Mouse (Mus musculus): ENCODE measurements around the gene Adcy4. TPM values are rescaled to one million over a fixed set of nuclear protein-coding genes. Genes with fewer than 3 reads are reported as not detected.

The Adcy4 gene
- polyA plus RNA-seq, 1 experiment = 11.2 TPM

DNA sequence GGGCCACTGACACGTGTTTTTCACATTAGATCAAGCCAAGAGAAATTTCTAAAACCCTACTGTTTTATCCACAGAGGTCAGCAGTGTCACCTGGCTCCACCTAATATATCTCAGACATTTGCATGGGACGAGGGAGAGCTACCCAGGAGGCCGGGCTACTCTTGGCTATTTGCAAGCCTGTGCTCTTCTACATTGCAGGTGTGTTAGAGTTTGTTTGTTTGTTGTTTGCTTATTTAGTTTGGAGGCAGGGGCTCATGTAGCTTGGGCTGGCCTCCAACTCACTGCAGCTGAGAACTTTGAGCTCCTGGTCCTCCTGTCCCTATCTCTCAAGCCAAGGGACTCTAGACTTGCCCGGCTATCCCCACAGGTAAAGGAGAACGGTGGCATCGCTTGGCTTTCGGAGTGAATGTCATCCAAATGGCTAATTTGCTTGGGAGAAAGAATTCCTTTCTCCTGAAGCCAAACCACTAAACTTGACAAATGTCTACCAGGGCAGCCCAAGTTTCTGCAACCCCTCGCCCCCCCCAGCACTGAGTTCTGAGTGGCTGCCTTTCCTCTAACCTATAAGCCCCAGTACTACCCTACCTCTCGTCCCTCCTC is 1.4 kb downstream of the Adcy4 start:
- no peak overlapping the region for H3K27ac ChIP-seq (ENCODE audit: control insufficient read depth, insufficient read depth, low read length)
- DNase-seq = no peak
- no peak for TF ChIP-seq POLR2A (IDR thresholded peaks at IDR 0.05; ENCODE audit: control insufficient read depth, extremely low read depth, insufficient read depth, low read length, poor library complexity)
- no peak for TF ChIP-seq CTCF (IDR thresholded peaks at IDR 0.05; ENCODE audit: borderline replicate concordance, control insufficient read depth, extremely low read depth, insufficient read depth, low read length, poor library complexity)
- H3K4me3 ChIP-seq (ENCODE audit: control insufficient read depth, insufficient read depth, low read length) = no peak overlapping the region
- WGBS = 84% methylated on average over 9 of the region's 9 CpGs
- no peaks in the 10 kb centered on the region for H3K27me3 ChIP-seq (ENCODE audit: control insufficient read depth, insufficient read depth, low read length)
- H3K4me1 ChIP-seq (replicated peaks; ENCODE audit: control insufficient read depth, insufficient read depth, low read length) = peaks cover 1% of the 10 kb centered on the region; the same call in 1 of the 2 replicates
- H3K36me3 ChIP-seq (ENCODE audit: control insufficient read depth, insufficient read depth, low read length) = no peaks in the 10 kb centered on the region

DNA sequence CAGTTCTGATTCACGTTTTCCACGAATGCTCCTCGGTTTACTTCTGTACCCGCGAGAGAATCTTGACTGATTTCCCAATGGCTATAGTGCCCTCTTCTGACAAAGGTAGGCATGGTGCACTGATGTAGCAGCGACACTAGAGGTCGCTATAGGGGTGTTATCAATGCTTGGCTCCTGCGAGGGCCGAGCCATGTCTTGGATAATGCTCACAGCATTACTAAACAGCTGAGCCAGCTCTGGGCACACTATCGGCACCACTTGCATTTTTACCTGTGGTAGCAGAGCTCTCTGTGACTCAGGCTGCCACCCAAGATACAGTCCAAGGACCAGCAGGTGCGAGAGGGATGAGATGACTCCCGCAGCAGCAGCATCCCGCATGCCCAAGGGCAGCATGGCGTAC is 2.6 kb downstream of the Adcy4 start:
- H3K36me3 ChIP-seq (ENCODE audit: control insufficient read depth, insufficient read depth, low read length) = no peaks in the 10 kb centered on the region
- TF ChIP-seq POLR2A (IDR thresholded peaks at IDR 0.05; ENCODE audit: control insufficient read depth, extremely low read depth, insufficient read depth, low read length, poor library complexity) = no peak
- TF ChIP-seq CTCF (IDR thresholded peaks at IDR 0.05; ENCODE audit: borderline replicate concordance, control insufficient read depth, extremely low read depth, insufficient read depth, low read length, poor library complexity) = peak; percentile 76; the same call in 1 of the 2 replicates
- H3K27me3 ChIP-seq (ENCODE audit: control insufficient read depth, insufficient read depth, low read length) = no peaks in the 10 kb centered on the region
- peak; percentile 46 for DNase-seq
- 26% methylated on average over 14 of the region's 14 CpGs for WGBS
- H3K4me3 ChIP-seq (ENCODE audit: control insufficient read depth, insufficient read depth, low read length) = no peak overlapping the region
- no peak overlapping the region for H3K27ac ChIP-seq (ENCODE audit: control insufficient read depth, insufficient read depth, low read length)
- H3K4me1 ChIP-seq (replicated peaks; ENCODE audit: control insufficient read depth, insufficient read depth, low read length) = no peaks in the 10 kb centered on the region

DNA sequence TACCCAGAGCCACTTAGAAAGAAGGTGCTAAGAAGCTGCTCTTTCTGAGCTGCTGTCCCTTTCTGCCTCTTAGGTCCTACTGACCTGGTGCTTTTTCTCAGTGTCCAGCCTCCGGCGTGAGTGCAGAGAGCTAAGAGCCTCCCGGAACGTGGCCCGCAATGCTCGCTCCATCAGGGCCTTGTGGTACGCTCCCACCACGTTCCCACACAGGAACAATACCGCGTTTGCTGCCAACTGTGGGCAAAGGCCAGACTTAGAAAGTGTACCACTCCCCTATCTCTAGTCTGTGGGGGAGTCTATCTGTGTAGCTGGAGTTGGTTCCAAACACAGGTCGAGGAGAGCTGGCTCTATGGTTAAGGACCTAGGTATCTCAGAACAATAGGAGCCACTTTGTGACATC is 3.2 kb downstream of the Adcy4 start:
- no peak overlapping the region for H3K4me3 ChIP-seq (ENCODE audit: control insufficient read depth, insufficient read depth, low read length)
- no peak for DNase-seq
- H3K36me3 ChIP-seq (ENCODE audit: control insufficient read depth, insufficient read depth, low read length) = no peaks in the 10 kb centered on the region
- no peak overlapping the region for H3K27ac ChIP-seq (ENCODE audit: control insufficient read depth, insufficient read depth, low read length)
- H3K4me1 ChIP-seq (replicated peaks; ENCODE audit: control insufficient read depth, insufficient read depth, low read length) = no peaks in the 10 kb centered on the region
- TF ChIP-seq POLR2A (IDR thresholded peaks at IDR 0.05; ENCODE audit: control insufficient read depth, extremely low read depth, insufficient read depth, low read length, poor library complexity) (no peak), CTCF (IDR thresholded peaks at IDR 0.05; ENCODE audit: borderline replicate concordance, control insufficient read depth, extremely low read depth, insufficient read depth, low read length, poor library complexity) (no peak)
- 87% methylated on average over 11 of the region's 11 CpGs for WGBS
- no peaks in the 10 kb centered on the region for H3K27me3 ChIP-seq (ENCODE audit: control insufficient read depth, insufficient read depth, low read length)

DNA sequence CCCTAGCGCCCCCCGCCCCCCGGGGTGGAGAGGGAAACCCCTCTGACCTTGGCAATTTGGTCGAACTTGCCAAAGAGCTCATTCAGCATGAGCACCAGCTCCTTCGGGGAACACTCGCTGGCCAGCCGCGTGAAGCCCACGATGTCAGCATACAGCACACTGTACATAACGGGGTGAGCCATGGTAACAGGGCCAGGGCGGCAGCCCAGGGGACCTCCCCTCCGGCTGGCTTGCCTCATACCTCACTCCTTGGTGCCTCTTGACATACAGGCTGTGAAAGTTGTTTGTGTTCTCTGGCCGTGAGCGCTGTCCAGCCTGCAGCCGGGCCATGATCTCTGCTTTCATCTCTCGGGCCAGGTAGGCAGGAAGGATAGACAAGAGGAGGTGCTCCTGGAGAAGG is 4.2 kb downstream of the Adcy4 start:
- WGBS = 86% methylated on average over 16 of the region's 16 CpGs
- peak; percentile 0 for DNase-seq
- TF ChIP-seq POLR2A (IDR thresholded peaks at IDR 0.05; ENCODE audit: control insufficient read depth, extremely low read depth, insufficient read depth, low read length, poor library complexity) (no peak), CTCF (IDR thresholded peaks at IDR 0.05; ENCODE audit: borderline replicate concordance, control insufficient read depth, extremely low read depth, insufficient read depth, low read length, poor library complexity) (no peak)

DNA sequence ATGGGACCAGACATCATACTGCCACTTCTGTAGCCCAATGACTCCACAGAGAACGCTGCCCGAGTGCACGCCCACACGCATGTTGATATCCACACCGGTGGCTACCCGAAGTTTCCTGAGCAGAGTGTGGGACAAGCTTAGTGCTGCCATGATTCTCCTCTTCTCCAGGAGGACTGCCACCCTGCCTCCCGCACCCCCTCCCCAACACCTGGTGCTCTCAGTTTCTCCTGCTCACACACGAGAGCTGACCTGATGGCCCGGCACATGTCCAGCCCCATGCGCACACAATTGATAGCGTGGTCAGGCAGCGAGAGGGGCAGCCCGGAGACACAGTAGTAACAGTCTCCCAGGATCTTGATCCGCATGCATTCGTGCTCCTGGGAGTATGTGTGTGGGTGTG is 5.2 kb downstream of the Adcy4 start:
- Histone ChIP-seq H3K4me3 (ENCODE audit: control insufficient read depth, insufficient read depth, low read length) (no peak overlapping the region), H3K4me1 (replicated peaks; ENCODE audit: control insufficient read depth, insufficient read depth, low read length) (no peaks in the 10 kb centered on the region), H3K27me3 (ENCODE audit: control insufficient read depth, insufficient read depth, low read length) (no peaks in the 10 kb centered on the region), H3K36me3 (ENCODE audit: control insufficient read depth, insufficient read depth, low read length) (no peaks in the 10 kb centered on the region), H3K27ac (ENCODE audit: control insufficient read depth, insufficient read depth, low read length) (no peak overlapping the region)
- TF ChIP-seq POLR2A (IDR thresholded peaks at IDR 0.05; ENCODE audit: control insufficient read depth, extremely low read depth, insufficient read depth, low read length, poor library complexity) (no peak), CTCF (IDR thresholded peaks at IDR 0.05; ENCODE audit: borderline replicate concordance, control insufficient read depth, extremely low read depth, insufficient read depth, low read length, poor library complexity) (no peak)
- WGBS = 97% methylated on average over 15 of the region's 15 CpGs
- no peak for DNase-seq

More for the DNA sequence above, 4.2 kb downstream of the Adcy4 start:
- H3K4me3 ChIP-seq (ENCODE audit: control insufficient read depth, insufficient read depth, low read length) = no peak overlapping the region
- no peaks in the 10 kb centered on the region for H3K36me3 ChIP-seq (ENCODE audit: control insufficient read depth, insufficient read depth, low read length)
- H3K4me1 ChIP-seq (replicated peaks; ENCODE audit: control insufficient read depth, insufficient read depth, low read length) = no peaks in the 10 kb centered on the region
- no peaks in the 10 kb centered on the region for H3K27me3 ChIP-seq (ENCODE audit: control insufficient read depth, insufficient read depth, low read length)
- no peak overlapping the region for H3K27ac ChIP-seq (ENCODE audit: control insufficient read depth, insufficient read depth, low read length)

DNA sequence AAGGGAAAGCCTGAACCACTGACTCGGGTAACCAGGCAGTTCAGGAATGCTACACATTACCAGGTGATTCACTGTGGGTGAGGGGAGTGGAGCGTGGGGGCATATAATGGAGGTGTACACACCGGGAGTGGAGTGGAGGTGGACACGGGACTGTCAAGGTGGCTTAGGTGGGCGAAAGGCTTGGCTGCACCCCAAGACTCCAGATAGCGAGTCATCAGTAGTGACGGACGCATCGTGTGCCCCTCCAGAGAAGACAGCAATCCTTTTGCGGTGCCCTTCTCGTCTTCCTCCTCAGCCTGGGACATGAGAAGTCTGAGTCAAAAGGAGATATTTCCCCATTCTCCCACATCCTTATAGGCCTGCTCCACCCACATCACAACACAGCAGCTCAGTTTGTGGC is 6.1 kb downstream of the Adcy4 start:
- no peaks in the 10 kb centered on the region for H3K27me3 ChIP-seq (ENCODE audit: control insufficient read depth, insufficient read depth, low read length)
- DNase-seq = no peak
- 85% methylated on average over 11 of the region's 11 CpGs for WGBS

DNA sequence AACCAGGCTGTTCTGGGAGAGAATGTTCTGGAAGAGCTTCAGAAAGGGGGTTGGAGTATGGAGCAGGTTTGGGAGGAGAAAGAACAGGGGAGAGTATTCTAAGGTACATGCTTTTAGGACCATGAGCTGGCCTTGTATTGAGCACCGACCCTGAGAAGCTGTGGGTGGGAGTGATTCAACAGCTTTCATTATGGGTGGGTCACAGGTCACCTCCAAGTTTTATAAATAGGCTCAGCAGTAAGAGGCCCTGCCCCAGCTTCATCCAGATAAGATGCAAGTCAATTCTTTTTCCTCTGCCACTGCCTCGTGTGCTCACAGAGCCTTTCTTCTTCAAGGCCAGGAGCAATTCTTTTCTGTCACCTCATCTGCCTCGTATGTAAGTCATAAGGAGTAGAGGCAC is 6.7 kb downstream of the Adcy4 start:
- WGBS = 48% methylated on average over 3 of the region's 3 CpGs
- no peaks in the 10 kb centered on the region for H3K27me3 ChIP-seq (ENCODE audit: control insufficient read depth, insufficient read depth, low read length)
- no peak overlapping the region for H3K4me3 ChIP-seq (ENCODE audit: control insufficient read depth, insufficient read depth, low read length)
- no peaks in the 10 kb centered on the region for H3K4me1 ChIP-seq (replicated peaks; ENCODE audit: control insufficient read depth, insufficient read depth, low read length)
- H3K36me3 ChIP-seq (ENCODE audit: control insufficient read depth, insufficient read depth, low read length) = no peaks in the 10 kb centered on the region
- H3K27ac ChIP-seq (ENCODE audit: control insufficient read depth, insufficient read depth, low read length) = no peak overlapping the region
- no peak for DNase-seq
- TF ChIP-seq POLR2A (IDR thresholded peaks at IDR 0.05; ENCODE audit: control insufficient read depth, extremely low read depth, insufficient read depth, low read length, poor library complexity) (no peak), CTCF (IDR thresholded peaks at IDR 0.05; ENCODE audit: borderline replicate concordance, control insufficient read depth, extremely low read depth, insufficient read depth, low read length, poor library complexity) (no peak)

More for the DNA sequence above, 6.1 kb downstream of the Adcy4 start:
- H3K27ac ChIP-seq (ENCODE audit: control insufficient read depth, insufficient read depth, low read length) = no peak overlapping the region
- no peaks in the 10 kb centered on the region for H3K4me1 ChIP-seq (replicated peaks; ENCODE audit: control insufficient read depth, insufficient read depth, low read length)
- no peaks in the 10 kb centered on the region for H3K36me3 ChIP-seq (ENCODE audit: control insufficient read depth, insufficient read depth, low read length)
- H3K4me3 ChIP-seq (ENCODE audit: control insufficient read depth, insufficient read depth, low read length) = no peak overlapping the region
- TF ChIP-seq POLR2A (IDR thresholded peaks at IDR 0.05; ENCODE audit: control insufficient read depth, extremely low read depth, insufficient read depth, low read length, poor library complexity) (no peak), CTCF (IDR thresholded peaks at IDR 0.05; ENCODE audit: borderline replicate concordance, control insufficient read depth, extremely low read depth, insufficient read depth, low read length, poor library complexity) (no peak)

All from thymus, adult 2 months (tissue).